Mouse (Mus musculus) neural tube, embryonic 12.5 days (tissue): ENCODE measurements around the gene Plppr3. TPM values are rescaled to one million over a fixed set of nuclear protein-coding genes. Genes with fewer than 3 reads are reported as not detected.
A peak's percentile ranks its signal among the peaks of the same experiment; 100 is the strongest.
"Not testable (repeated sequence)": the region's sequence is repeated elsewhere in the genome, so short reads cannot be mapped to it uniquely, and the experiment has no call there.

Source experiments
- ATAC-seq: fragments of 200-750 bp; cut with Nextera tagmentation; 2 replicates; pipeline ENCODE4 v1.8.0; 2017; ENCODE audit warnings: low read depth, mild to moderate bottlenecking, moderate TSS enrichment, moderate library complexity; ENCODE audit not compliant: low FRiP score
- H3K27ac ChIP-seq: fragments of 300-500 bp; sonication (generic); 2 replicates; pipeline ENCODE4 v1.5.1; 2016
- H3K27me3 ChIP-seq: fragments of 300-500 bp; sonication (generic); replicated peaks from 2 replicates; pipeline ENCODE4 v1.6.1; 2016; ENCODE audit warnings: mild to moderate bottlenecking
- H3K36me3 ChIP-seq: fragments of 300-500 bp; sonication (generic); 2 replicates; pipeline ENCODE4 v1.6.1; 2016; ENCODE audit warnings: mild to moderate bottlenecking
- H3K4me1 ChIP-seq: fragments of 300-500 bp; sonication (generic); 2 replicates; pipeline ENCODE4 v1.6.1; 2016
- H3K4me2 ChIP-seq: fragments of 300-500 bp; sonication (generic); replicated peaks from 2 replicates; pipeline ENCODE4 v1.6.1; 2016; ENCODE audit warnings: mild to moderate bottlenecking
- H3K4me3 ChIP-seq: fragments of 300-500 bp; sonication (generic); 2 replicates; pipeline ENCODE4 v1.5.1; 2016
- H3K9ac ChIP-seq: fragments of 300-500 bp; sonication (generic); 2 replicates; pipeline ENCODE4 v1.6.1; 2016; ENCODE audit warnings: mild to moderate bottlenecking
- H3K9me3 ChIP-seq: fragments of 300-500 bp; sonication (generic); 2 replicates; pipeline ENCODE4 v1.6.1; 2016; ENCODE audit warnings: mild to moderate bottlenecking
- WGBS: fragments of 180-500 bp; shearing (Covaris S2); methylation state at CpG from one replicate; pipeline ENCODE4 v1.1.7; 2016; 5-methylcytosine and 5-hydroxymethylcytosine counted together
- polyA plus RNA-seq: library from polyadenylated mRNA; unstranded; fragments of >200 nt; fragmentation: Nextera tagmentation; extraction: Ambion mirVana; gene quantifications from 2 replicates; pipeline ENCODE4 v1.2.1, GENCODE M21; 2016

Gene Plppr3
- polyA plus RNA-seq, 1 experiment from 2014 or later, result 296 TPM

GRCm38 (mm10) chr10:79896814-79897213 is 22.4 kb upstream of the Plppr3 start:
- peaks cover 48% of the 10 kb centered on the region for H3K36me3 ChIP-seq
- H3K27me3 ChIP-seq, result peaks cover 17% of the 10 kb centered on the region
- H3K4me2 ChIP-seq, result no peak overlapping the region
- H3K4me1 ChIP-seq, result peaks cover 12% of the 10 kb centered on the region
- H3K27ac ChIP-seq, result no peak overlapping the region
- 88% methylated on average over 13 of the region's 13 CpGs for WGBS
- H3K9me3 ChIP-seq, result no peaks in the 10 kb centered on the region
- no peak overlapping the region for H3K4me3 ChIP-seq
- no peak overlapping the region for H3K9ac ChIP-seq
- ATAC-seq, result no peak

DNA sequence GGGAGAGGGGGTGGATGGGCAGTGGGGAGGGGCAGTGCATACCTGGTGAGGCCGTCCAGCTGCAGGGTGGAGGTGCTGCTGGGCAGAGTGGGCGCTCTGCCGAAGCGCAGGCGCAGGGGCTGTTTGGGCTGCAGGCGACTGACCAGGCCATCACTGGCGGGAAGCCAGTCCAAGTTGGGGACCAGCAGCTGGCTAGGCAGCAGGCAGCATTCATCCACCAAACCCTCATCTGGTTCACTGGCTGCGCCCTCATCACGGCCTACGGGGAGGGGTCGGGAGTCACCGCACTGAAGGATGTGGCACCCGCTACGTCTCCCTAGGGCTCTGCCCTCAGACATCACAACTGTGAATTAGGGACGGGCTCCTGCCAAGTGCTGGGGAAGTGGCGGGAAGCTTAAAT is 21.9 kb upstream of the Plppr3 start:
- H3K36me3 ChIP-seq, result peaks cover 48% of the 10 kb centered on the region
- ATAC-seq, result no peak
- H3K4me3 ChIP-seq, result no peak overlapping the region
- H3K27ac ChIP-seq, result no peak overlapping the region
- H3K4me1 ChIP-seq, result peaks cover 9% of the 10 kb centered on the region
- H3K9me3 ChIP-seq, result no peaks in the 10 kb centered on the region
- H3K9ac ChIP-seq, result no peak overlapping the region
- peaks cover 17% of the 10 kb centered on the region for H3K27me3 ChIP-seq
- H3K4me2 ChIP-seq, result no peak overlapping the region
- WGBS, result 90% methylated on average over 16 of the region's 16 CpGs

DNA sequence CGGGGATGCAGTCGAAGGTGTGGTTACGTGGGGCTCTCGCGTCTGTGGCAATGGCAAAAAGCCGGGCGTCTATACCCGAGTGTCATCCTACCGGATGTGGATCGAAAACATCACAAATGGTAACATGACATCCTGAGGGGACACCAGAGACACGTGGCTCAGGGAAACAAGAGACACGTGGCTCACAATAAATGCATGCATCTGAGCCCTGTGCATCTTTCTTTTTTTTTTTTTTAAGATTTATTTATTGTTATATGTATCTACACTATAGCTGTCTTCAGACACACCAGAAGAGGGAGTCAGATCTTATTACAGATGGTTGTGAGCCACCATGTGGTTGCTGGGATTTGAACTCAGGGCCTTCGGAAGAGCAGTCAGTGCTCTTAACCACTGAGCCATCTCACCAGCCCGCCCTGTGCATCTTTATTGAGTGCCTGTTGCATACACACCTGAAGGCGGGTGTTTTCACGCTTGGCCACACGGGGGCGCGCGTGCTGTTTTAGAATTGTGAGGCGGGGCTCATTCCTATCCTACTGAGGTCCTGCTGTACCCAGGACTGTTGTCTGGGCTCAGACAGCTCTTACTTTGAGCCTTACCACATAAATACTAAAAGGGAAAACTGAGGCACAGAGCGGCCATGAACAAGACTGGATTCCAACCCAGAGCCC is 18.2 kb upstream of the Plppr3 start:
- H3K27ac ChIP-seq, H3K27me3 ChIP-seq, H3K4me3 ChIP-seq, H3K4me1 ChIP-seq, H3K9ac ChIP-seq, H3K9me3 ChIP-seq, H3K4me2 ChIP-seq: not testable (repeated sequence)
- peaks cover 33% of the 10 kb centered on the region for H3K36me3 ChIP-seq
- 45% methylated on average over 22 of the region's 22 CpGs for WGBS
- ATAC-seq, result 0 out of 2 replicates have a peak, but pooled peaks have one; percentile 39

GRCm38 (mm10) chr10:79890670-79891069 is 16.2 kb upstream of the Plppr3 start, which contains the start of gene Cfd:
TSS of gene Cfd (plus strand) at chr10:79890853.
- Histone ChIP-seq H3K27ac (no peak within 1 kb of the TSS), H3K9ac (no peak within 1 kb of the TSS)
- WGBS, result 43% methylated on average over 5 of the region's 5 CpGs

GRCm38 (mm10) chr10:79889386-79889785 is 15.0 kb upstream of the Plppr3 start:
- ATAC-seq, result no peak
- H3K27me3 ChIP-seq, result peaks cover 3% of the 10 kb centered on the region; the same call in 1 of the 2 replicates
- 82% methylated on average over 2 of the region's 2 CpGs for WGBS
- H3K9me3 ChIP-seq, result no peaks in the 10 kb centered on the region
- H3K9ac ChIP-seq, result no peak overlapping the region
- H3K4me3 ChIP-seq, result no peak overlapping the region
- no peak overlapping the region for H3K4me2 ChIP-seq
- H3K4me1 ChIP-seq, result no peaks in the 10 kb centered on the region
- H3K36me3 ChIP-seq, result peaks cover 4% of the 10 kb centered on the region; the same call in 1 of the 2 replicates
- no peak overlapping the region for H3K27ac ChIP-seq

More at GRCm38 (mm10) chr10:79890670-79891069, 16.2 kb upstream of the Plppr3 start, which contains the start of gene Cfd:
- peaks cover 4% of the 10 kb centered on the region; the same call in 1 of the 2 replicates for H3K27me3 ChIP-seq
- H3K9me3 ChIP-seq, result no peaks in the 10 kb centered on the region
- H3K36me3 ChIP-seq, result peaks cover 14% of the 10 kb centered on the region
- no peak for ATAC-seq
- H3K4me3 ChIP-seq, result no peak within 1 kb of the TSS
- no peaks in the 10 kb centered on the region for H3K4me1 ChIP-seq
- no peak within 1 kb of the TSS for H3K4me2 ChIP-seq

- Histone ChIP-seq H3K4me2 (no peak overlapping the region), H3K27me3 (peaks cover 13% of the 10 kb centered on the region), H3K4me1 (peaks cover 9% of the 10 kb centered on the region), H3K27ac (no peak overlapping the region), H3K9ac (no peak overlapping the region), H3K9me3 (no peaks in the 10 kb centered on the region), H3K36me3 (no peaks in the 10 kb centered on the region), H3K4me3 (no peak overlapping the region)
- 79% methylated on average over 8 of the region's 8 CpGs for WGBS
- no peak for ATAC-seq
Observed at GRCm38 (mm10) chr10:79886611-79887010, 12.2 kb upstream of the Plppr3 start.

- no peak within 1 kb of the TSS for H3K27ac ChIP-seq
Observed at GRCm38 (mm10) chr10:79886054-79886453, 11.6 kb upstream of the Plppr3 start, which contains the start of gene Elane. TSS of gene Elane (plus strand) at chr10:79886247.

DNA sequence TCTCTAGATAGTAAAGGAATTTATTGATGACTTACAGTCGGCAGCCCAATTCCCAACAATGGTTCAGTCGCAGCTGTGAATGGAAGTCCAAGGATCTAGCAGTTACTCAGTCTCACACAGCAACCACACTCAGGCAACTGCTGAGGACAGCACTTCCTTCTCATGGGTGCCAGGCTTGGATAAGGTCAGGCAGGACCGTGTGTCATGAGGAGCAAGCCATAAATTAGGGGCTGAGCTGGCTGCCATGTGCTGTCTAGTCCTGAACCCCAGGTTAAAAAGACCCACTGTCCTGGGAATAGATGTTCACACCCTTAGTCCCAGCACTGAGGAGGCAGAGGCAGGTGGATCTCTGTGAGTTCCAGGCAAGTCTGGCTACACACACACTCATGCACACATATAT is 10.5 kb upstream of the Plppr3 start:
- H3K4me1 ChIP-seq, H3K36me3 ChIP-seq, H3K4me2 ChIP-seq, H3K9me3 ChIP-seq, ATAC-seq, H3K4me3 ChIP-seq, H3K27ac ChIP-seq, H3K9ac ChIP-seq: not testable (repeated sequence)
- peaks cover 22% of the 10 kb centered on the region for H3K27me3 ChIP-seq
- 82% methylated on average over 3 of the region's 3 CpGs for WGBS

More at GRCm38 (mm10) chr10:79886054-79886453, 11.6 kb upstream of the Plppr3 start, which contains the start of gene Elane:
- Histone ChIP-seq H3K4me3 (no peak within 1 kb of the TSS), H3K36me3 (no peaks in the 10 kb centered on the region), H3K9me3 (no peaks in the 10 kb centered on the region), H3K9ac (no peak within 1 kb of the TSS), H3K4me1 (peaks cover 9% of the 10 kb centered on the region), H3K27me3 (peaks cover 14% of the 10 kb centered on the region), H3K4me2 (no peak within 1 kb of the TSS)
- no peak for ATAC-seq
- 84% methylated on average over 6 of the region's 6 CpGs for WGBS

DNA sequence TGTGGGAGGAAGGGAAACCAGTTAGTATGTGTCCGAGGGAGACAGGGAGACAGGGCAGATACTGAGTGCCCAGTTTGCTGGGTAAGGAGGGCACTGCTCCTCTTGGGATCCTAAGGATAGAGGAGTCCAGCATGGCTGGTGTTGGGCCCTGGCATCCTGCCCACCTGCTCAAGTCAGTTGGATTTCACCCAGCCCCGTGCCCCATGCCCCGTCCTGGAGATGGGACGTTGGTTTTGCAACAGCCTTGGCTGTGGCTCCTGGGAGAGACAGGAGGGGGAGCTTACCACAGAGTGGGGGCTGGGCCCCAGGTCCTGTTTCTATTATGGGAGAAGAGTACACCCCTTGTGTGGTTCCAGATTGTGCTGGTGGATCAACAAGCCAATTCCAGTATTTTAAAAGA is 10.0 kb upstream of the Plppr3 start:
- WGBS, result 82% methylated on average over 4 of the region's 4 CpGs
- Histone ChIP-seq H3K27me3 (peaks cover 25% of the 10 kb centered on the region), H3K9me3 (no peaks in the 10 kb centered on the region), H3K27ac (no peak overlapping the region), H3K4me3 (no peak overlapping the region), H3K9ac (no peak overlapping the region), H3K36me3 (no peaks in the 10 kb centered on the region), H3K4me2 (no peak overlapping the region), H3K4me1 (peaks cover 9% of the 10 kb centered on the region)
- ATAC-seq, result no peak

DNA sequence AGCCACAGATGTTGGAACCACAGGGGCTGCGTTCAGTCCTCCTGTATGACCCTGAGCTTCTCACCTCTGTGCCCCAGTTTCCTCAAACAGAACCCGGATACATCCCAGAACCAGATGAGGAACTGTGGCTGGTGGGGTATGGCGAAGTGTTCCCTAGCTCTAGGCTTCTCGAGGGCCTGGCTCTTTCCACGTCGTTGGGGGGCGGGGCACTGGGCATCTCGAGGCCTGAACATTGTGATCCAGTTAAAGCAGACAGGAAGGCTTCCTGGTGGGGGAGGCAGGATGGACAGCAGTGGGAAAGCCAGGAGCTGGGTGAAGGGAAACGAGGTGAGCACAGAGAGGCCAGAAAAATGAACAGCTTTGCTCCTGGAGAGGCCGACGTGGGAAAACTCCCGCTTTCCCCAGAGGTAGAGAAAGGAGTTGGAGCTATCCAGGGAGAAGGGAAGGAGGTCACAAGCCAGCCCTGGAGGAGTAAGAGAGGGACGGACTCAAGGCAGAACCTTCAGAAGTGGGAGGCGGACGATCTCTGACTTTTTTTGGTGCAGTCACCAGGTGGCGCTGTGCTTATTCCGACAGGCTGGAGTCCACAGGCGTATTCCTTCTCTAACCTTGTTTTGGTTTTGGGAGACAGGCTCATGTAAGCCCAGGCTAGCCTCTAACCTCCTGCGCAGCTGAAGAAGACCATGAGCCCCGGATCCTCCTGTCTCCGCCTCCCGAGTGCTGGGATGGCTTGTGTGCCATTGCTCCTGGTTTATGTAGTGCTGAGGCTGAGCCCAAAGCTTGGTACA is 9.1 kb upstream of the Plppr3 start:
- Histone ChIP-seq H3K9ac (peak overlapping the region; percentile 14; the same call in 1 of the 2 replicates), H3K4me1 (peaks cover 9% of the 10 kb centered on the region), H3K4me2 (0 out of 2 replicates have a peak overlapping the region, but pooled peaks have one; percentile 6), H3K9me3 (no peaks in the 10 kb centered on the region), H3K27me3 (peaks cover 26% of the 10 kb centered on the region), H3K36me3 (no peaks in the 10 kb centered on the region), H3K27ac (no peak overlapping the region), H3K4me3 (no peak overlapping the region)
- peak; percentile 42; the same call in 1 of the 2 replicates for ATAC-seq
- WGBS, result 14% methylated on average over 22 of the region's 22 CpGs

DNA sequence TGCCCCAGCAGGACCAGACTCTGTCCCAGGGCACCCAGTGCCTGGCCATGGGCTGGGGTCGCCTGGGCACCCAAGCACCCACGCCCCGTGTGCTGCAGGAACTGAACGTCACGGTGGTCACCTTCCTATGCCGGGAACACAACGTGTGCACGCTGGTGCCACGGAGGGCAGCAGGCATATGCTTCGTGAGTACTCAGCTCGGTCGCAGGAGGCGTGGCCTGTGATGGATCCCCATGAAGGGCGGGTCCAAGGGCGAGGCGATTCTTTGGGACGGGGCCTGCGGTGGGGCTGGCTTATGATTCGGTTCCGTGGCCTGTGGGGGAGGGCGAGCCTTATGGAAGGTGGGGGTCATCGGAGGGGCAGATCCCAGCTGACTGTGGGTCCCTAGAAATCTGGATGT is 7.5 kb upstream of the Plppr3 start:
- H3K27ac ChIP-seq, result no peak overlapping the region
- H3K9ac ChIP-seq, result no peak overlapping the region; the same call in 1 of the 2 replicates
- ATAC-seq, result no peak
- H3K4me2 ChIP-seq, result peak overlapping the region; percentile 49
- 6% methylated on average over 22 of the region's 22 CpGs for WGBS
- no peaks in the 10 kb centered on the region for H3K9me3 ChIP-seq
- H3K36me3 ChIP-seq, result no peaks in the 10 kb centered on the region
- H3K27me3 ChIP-seq, result peaks cover 26% of the 10 kb centered on the region
- H3K4me3 ChIP-seq, result peak overlapping the region; percentile 7; the same call in 1 of the 2 replicates
- peaks cover 13% of the 10 kb centered on the region for H3K4me1 ChIP-seq

- no peak overlapping the region for H3K4me2 ChIP-seq
- no peak overlapping the region for H3K4me3 ChIP-seq
- 18% methylated on average over 9 of the region's 9 CpGs for WGBS
- H3K9me3 ChIP-seq, result no peaks in the 10 kb centered on the region
- H3K4me1 ChIP-seq, result peaks cover 14% of the 10 kb centered on the region
- no peaks in the 10 kb centered on the region for H3K36me3 ChIP-seq
- no peak overlapping the region for H3K9ac ChIP-seq
- H3K27me3 ChIP-seq, result peaks cover 26% of the 10 kb centered on the region
- ATAC-seq, result no peak
- no peak overlapping the region for H3K27ac ChIP-seq
Observed at GRCm38 (mm10) chr10:79880721-79881120, 6.3 kb upstream of the Plppr3 start.
